Mouse (Mus musculus): ENCODE measurements around the gene Dsp.

Dsp gene

DNA sequence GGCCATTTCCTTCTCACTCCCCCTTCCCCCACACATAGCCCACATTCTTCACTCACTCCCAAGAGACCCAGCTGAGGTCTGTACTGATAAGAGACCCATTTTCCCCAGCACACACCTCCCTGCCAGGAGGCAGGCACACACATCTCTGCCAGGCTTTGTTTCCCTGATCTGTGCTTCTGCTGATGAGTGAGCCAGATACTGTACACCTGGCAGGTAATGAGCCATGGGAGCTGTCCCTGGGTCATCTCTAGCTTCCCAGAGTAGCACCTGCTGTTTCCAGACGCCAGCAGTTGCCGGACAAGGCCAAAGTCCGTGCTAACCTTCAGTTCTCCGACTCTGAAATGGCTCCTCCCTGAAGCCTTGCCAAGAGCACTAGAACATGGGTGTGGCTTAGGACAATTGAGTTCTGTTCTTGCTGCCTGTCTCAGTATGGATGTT lies 19.6 kb downstream of the Dsp start:
- no peak for DNase-seq (ENCODE audit: low read depth, low spot score)

DNA sequence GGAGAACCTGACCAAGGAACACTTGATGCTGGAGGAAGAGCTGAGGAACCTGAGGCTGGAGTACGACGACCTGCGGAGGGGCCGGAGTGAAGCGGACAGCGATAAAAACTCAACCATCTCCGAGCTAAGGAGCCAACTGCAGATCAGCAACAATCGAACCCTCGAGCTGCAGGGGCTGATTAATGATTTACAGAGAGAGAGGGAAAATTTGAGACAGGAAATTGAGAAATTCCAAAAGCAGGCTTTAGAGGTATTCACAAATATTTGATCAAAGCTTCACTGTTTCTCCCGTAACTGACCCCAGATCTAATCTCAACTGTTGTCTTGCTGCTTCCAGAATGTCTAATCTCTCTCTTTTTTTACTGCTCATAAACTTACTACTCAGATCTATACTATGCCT lies 42.3 kb downstream of the Dsp start:
- no peak for DNase-seq (ENCODE audit: low read depth, low spot score)

DNA sequence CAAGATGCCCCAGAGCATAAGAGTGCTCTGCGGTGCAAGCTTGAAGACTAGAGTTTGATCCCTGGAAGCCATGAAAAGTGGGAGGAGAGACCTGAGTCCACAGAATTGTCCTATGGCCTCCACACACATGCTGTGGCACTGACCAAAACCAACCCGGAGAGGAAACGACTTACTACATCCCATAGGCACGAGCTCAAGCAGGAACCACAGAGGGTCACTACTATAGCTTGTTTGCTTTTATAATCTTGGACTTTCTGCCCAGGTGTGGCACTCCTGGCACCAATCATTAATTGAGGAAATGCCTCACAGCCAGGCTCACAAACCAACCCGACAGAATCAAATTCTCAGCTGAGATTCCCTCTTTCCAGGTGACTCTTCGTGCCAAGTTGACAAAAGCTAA lies 50.3 kb downstream of the Dsp start:
- DNase-seq (ENCODE audit: low read depth, low spot score) = no peak

DNA sequence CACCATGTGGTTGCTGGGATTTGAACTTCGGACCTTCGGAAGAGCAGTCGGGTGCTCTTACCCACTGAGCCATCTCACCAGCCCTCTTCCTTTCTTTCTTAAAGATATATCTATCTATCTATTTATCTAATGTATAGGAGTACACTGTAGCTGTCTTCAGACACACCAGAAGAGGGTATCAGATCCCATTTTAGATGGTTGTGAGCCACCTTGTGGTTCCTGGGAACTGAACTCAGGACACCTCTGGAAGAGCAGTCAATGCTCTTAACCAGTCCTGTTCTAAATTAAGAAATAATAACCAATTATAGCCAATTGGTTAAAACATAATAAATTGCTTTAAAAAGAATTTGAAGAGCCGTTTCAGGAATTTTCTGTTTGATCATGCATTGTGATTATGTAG lies 53.1 kb downstream of the Dsp start:
- DNase-seq (ENCODE audit: low read depth, low spot score) = no peak

DNA sequence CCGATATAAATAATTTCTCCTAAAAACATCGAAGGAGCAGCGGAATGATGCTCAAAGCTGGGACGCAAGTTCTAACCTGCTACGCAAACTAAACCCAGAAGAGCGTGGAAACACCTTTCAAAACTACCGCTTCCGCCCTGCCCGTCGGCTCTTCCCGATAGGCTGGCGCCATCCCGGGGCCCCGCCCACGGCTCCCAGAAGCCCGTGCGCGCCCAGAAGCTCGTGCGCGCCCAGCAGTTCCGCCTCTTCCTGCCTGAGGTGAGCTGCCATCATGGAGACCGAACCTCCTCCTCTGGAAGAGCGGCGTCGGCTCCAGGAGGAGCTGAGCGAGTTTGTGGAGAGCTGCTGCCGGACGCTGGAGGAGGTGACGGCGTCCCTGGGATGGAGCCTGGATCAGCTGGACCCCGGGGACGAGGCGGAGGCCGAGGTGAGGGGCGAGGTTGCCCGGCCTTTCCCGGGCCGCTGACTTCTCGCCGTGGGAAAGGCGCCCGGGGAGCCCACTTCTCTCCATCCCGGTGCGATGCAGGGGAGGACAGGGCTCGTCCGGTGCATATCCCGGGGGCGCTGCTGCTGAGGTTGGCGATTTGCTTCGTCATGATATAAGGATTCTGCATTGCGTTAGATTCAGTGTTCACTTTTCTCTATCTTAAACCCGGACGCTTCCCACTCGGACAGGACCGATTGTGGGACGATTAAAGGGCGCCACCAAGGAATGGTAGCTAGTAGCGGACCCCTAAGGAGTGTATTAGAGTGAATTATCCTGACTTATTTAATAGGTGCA lies 53.8 kb downstream of the Dsp start, which contains the start of gene Snrnp48:
Gene Snrnp48 (plus strand): TSS at position 237 of the 781 bp plus-strand sequence.
- peak; percentile 96 for DNase-seq (ENCODE audit: low read depth, low spot score)

DNA sequence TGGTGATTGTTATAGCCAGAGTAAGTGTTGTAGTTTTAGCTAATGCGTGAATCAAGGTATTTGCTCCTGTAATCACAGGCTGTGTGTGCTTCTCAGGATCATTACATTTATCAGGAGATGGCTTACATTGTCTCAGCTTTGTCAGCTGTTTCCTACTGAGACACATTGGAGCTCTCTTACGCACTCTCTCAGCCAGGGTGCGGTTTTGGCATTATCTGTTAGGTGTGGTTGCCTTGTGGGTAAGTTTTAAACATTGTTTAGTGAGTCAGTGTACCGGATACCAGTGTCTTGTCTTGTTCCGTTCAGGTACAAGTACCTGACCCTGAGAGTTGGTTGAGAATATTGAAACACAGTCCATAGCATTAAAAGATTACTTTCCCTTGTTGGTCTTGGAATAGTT lies 60.0 kb downstream of the Dsp start:
- DNase-seq (ENCODE audit: low read depth, low spot score) = peak; percentile 40

DNA sequence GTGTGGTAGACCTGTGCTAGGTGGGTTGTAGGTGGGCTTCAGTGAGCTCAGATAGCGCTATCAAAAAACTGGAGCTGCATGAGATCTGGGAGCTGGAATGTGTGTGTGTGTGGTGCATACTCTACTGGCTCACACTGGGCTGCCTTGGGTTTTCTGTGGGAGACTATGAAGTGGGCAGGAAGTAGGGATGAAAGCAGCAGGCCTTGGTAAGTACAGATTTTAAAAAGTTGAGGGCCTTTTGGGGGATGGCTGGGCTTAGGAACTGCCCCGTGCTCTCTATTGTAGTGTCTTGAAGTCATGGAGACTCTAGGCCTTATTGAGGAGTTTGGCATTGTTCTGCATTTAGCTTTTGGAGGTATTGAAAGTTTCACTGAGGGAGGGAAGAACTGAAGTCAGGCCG lies 67.6 kb downstream of the Dsp start:
- no peak for DNase-seq (ENCODE audit: low read depth, low spot score)

DNA sequence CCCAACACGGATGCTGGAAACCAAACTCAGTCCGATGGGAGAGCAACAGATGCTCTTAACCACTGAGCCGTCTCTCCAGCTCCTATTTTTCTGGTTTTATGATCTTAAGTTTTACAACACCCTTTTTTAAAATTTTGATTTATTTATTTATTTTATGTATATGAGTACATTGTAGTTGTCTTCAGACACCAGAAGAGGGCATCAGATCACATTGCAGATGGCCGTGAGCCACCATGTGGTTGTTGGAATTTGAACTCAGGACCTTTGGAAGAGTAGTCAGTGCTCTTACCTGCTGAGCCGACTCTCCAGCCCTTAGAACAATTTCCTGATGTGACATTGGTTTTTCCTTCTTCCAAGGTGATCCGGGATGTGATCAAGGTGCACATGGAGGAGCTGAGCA lies 69.2 kb downstream of the Dsp start:
- no peak for DNase-seq (ENCODE audit: low read depth, low spot score)

DNA sequence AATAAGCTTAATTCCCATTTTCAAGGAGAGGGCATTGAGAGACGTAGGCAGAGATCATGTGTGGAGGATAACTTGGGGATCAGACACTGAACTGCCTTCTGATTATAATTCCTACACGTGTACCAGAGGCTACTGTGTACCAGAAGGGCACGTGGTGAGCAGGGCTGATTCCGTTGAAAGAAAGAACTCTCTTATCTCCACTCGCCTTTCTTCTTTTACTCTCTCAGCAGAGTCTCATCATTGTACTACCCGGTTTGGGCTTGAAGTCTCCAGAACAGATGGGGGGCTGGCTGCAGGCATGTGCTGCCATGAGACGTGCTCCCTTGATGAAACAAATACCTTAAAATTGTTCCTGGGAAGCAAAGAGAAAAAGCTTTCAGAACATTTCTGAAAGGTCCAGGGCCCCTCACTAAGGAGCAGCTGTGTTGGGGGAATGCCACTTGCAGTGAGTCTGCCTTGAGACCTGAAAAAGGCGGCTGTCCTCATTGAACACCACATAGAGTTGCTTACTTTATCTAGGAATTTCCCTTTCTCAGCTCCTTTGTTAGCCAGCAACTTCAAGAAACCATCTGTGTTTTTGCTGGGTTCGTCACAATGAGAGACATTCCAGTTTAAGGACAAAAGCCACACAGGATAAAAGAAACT lies 79.2 kb downstream of the Dsp start:
- DNase-seq (ENCODE audit: low read depth, low spot score) = no peak

DNA sequence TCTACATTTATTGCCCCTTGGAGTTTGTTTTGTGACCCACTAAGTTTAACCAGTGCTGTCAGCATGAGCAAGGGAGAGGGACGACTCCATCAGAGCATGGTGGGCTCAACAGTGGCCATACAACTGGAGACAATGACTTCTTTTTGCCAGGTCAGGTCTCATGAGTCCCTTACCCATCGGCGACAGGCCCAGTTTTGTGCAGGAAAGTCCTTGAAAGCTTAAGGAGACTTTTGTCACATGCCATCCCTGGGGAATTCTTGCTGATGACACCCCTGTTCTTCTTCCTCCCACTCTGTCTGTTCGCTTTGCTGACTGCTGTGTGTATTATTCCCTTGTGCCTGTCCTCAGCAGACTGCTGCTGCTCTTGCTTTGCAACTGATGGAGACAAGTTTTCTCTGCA lies 81.3 kb downstream of the Dsp start:
- no peak for DNase-seq (ENCODE audit: low read depth, low spot score)

DNA sequence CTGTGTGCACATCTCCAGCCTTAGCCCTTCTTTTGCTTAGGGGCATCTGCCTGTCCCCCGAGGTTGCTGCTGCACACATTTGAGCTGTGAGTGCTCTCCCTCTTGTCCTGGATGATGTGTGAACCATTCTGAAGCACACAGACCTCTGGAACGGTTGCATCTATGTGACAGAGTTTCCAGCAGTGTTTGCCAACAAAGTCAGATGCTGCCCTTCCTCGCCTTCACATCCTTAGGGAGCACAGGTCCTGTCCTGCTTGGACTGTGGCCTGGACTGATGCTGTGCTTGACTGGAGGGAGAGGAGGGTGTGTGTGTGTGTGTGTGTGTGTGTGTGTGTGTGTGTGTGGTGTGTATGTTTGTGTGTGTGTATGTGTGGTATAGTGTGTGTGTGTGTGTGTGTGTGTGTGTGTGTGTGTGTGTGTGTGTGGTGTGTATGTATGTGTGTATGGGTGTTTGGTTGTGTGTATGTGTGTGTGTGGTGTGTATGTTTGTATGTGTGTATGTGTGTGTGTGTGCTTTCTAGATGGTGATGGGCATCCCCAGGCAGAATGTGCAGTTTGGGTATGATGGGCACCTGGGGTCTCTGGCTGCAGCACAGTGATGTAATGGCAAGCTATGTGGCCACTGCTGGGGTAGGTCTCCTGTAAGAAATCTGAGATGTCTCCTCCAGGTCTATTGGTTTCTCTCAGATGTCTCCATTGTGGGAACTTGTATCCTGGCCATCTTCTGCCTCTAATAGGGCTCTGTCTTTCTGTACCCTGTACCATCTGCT lies 81.9 kb downstream of the Dsp start:
- DNase-seq (ENCODE audit: low read depth, low spot score) = no peak

DNA sequence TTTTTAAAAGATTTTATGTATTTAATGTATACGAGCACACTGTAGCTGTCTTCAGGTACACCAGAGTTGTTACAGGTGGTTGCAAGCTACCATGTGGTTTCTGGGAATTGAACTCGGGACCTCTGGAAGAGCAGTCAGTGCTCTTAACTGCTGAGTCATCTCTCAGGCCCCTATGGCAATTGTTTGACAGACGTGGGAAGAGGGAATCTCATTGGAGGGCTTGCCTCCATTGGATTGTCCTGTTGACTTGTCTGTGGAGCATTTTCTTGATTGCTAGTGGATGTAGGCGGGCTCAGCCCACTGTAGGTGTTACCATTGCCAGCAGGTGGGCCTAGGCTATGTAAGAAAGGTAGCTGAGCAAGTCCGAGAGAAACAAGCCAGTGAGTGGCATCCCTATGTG lies 83.6 kb downstream of the Dsp start:
- no peak for DNase-seq (ENCODE audit: low read depth, low spot score)

DNA sequence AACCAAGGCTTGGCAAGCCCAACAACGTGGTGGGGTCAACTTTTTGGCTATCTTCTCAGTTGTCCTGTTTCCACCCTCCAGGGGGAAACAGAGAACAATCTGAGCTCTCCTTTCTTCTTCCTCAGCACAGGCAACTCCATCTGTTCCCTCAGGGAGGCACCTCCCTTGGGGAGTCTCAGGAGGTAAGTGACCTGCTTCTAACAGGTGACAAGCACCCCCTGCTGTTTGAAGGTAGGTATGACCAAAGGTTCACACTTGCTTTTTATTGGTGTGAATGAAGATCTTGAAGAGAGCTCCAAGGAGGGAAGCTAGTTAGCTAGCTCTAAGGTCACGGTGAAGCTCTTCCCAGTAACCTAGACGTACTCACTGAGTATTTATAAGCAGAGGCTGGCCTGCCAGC lies 84.3 kb downstream of the Dsp start:
- peak; percentile 37 for DNase-seq (ENCODE audit: low read depth, low spot score)

DNA sequence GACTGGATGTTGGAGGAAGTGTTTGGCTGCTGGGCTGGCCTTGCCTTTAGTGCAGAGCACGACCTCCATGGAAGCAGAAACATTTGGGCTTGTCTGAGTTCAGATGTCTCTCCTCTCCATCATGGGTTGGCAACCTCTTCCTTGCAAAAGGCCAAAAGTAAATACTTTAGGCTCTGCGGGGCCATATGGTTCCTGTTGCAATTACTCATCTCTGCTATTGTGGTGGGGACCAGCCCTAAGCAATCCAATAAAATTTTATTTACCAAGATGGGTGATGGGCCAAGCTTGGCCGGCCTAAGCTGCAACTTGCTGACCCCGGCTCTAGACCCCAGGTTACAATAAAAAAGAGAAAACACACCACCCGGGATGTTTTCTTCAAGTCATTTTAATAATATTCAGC lies 97.1 kb downstream of the Dsp start:
- DNase-seq (ENCODE audit: low read depth, low spot score) = no peak
